Mouse (Mus musculus): ENCODE results near the gene Adamts2. TPM values are rescaled to one million over a fixed set of nuclear protein-coding genes. Genes with fewer than 3 reads are reported as not detected.

Gene Adamts2
- polyA plus RNA-seq, 1 experiment from 2014 or later: 10.2 TPM

- no peak for DNase-seq (ENCODE audit: low spot score)
- Histone ChIP-seq H3K9me3 (ENCODE audit: control insufficient read depth, low read length) (no peaks in the 10 kb centered on the region), H3K4me1 (replicated peaks; ENCODE audit: control insufficient read depth, insufficient read depth, low read length) (no peaks in the 10 kb centered on the region; the same call in 1 of the 2 replicates), H3K4me3 (ENCODE audit: low read depth, low read length) (no peak overlapping the region), H3K36me3 (ENCODE audit: control insufficient read depth, insufficient read depth, low read length) (no peaks in the 10 kb centered on the region), H3K4me2 (ENCODE audit: low read length) (no peak overlapping the region), H3K27ac (ENCODE audit: low read depth) (no peak overlapping the region), H3K27me3 (replicated peaks; ENCODE audit: control insufficient read depth, insufficient read depth, low read length) (no peaks in the 10 kb centered on the region), H3K9ac (ENCODE audit: low read length) (no peak overlapping the region)
- WGBS: 92% methylated on average over 1 of the region's 1 CpGs
- ATAC-seq (replicated peaks; ENCODE audit: low FRiP score, low TSS enrichment, low read depth): no peak
Observed at GRCm38 (mm10) chr11:50670881-50671280, 69.0 kb downstream of the Adamts2 start.

GRCm38 (mm10) chr11:50671376-50671775 is 69.5 kb downstream of the Adamts2 start:
- Histone ChIP-seq H3K36me3 (ENCODE audit: control insufficient read depth, insufficient read depth, low read length) (no peaks in the 10 kb centered on the region), H3K4me2 (ENCODE audit: low read length) (no peak overlapping the region), H3K4me3 (ENCODE audit: low read depth, low read length) (no peak overlapping the region), H3K9me3 (ENCODE audit: control insufficient read depth, low read length) (no peaks in the 10 kb centered on the region), H3K27ac (ENCODE audit: low read depth) (no peak overlapping the region), H3K27me3 (replicated peaks; ENCODE audit: control insufficient read depth, insufficient read depth, low read length) (no peaks in the 10 kb centered on the region), H3K4me1 (replicated peaks; ENCODE audit: control insufficient read depth, insufficient read depth, low read length) (no peaks in the 10 kb centered on the region; the same call in 1 of the 2 replicates), H3K9ac (ENCODE audit: low read length) (no peak overlapping the region)
- 72% methylated on average over 2 of the region's 2 CpGs for WGBS
- DNase-seq (ENCODE audit: low spot score) (no peak), ATAC-seq (replicated peaks; ENCODE audit: low FRiP score, low TSS enrichment, low read depth) (no peak)

GRCm38 (mm10) chr11:50671820-50672310 is 70.0 kb downstream of the Adamts2 start:
- H3K27ac ChIP-seq (ENCODE audit: low read depth): no peak overlapping the region
- H3K27me3 ChIP-seq (replicated peaks; ENCODE audit: control insufficient read depth, insufficient read depth, low read length): no peaks in the 10 kb centered on the region
- no peak overlapping the region for H3K4me2 ChIP-seq (ENCODE audit: low read length)
- WGBS: 68% methylated on average over 7 of the region's 7 CpGs
- no peak overlapping the region for H3K4me3 ChIP-seq (ENCODE audit: low read depth, low read length)
- no peaks in the 10 kb centered on the region for H3K9me3 ChIP-seq (ENCODE audit: control insufficient read depth, low read length)
- no peak for DNase-seq (ENCODE audit: low spot score)
- ATAC-seq (replicated peaks; ENCODE audit: low FRiP score, low TSS enrichment, low read depth): no peak
- no peaks in the 10 kb centered on the region for H3K36me3 ChIP-seq (ENCODE audit: control insufficient read depth, insufficient read depth, low read length)
- no peaks in the 10 kb centered on the region; the same call in 1 of the 2 replicates for H3K4me1 ChIP-seq (replicated peaks; ENCODE audit: control insufficient read depth, insufficient read depth, low read length)
- no peak overlapping the region for H3K9ac ChIP-seq (ENCODE audit: low read length)

GRCm38 (mm10) chr11:50672866-50673265 is 71.0 kb downstream of the Adamts2 start:
- H3K36me3 ChIP-seq (ENCODE audit: control insufficient read depth, insufficient read depth, low read length): no peaks in the 10 kb centered on the region
- H3K27ac ChIP-seq (ENCODE audit: low read depth): no peak overlapping the region
- H3K9ac ChIP-seq (ENCODE audit: low read length): no peak overlapping the region
- ATAC-seq (replicated peaks; ENCODE audit: low FRiP score, low TSS enrichment, low read depth) (no peak), DNase-seq (ENCODE audit: low spot score) (no peak)
- H3K4me2 ChIP-seq (ENCODE audit: low read length): no peak overlapping the region
- no peak overlapping the region for H3K4me3 ChIP-seq (ENCODE audit: low read depth, low read length)
- no peaks in the 10 kb centered on the region for H3K27me3 ChIP-seq (replicated peaks; ENCODE audit: control insufficient read depth, insufficient read depth, low read length)
- 48% methylated on average over 7 of the region's 7 CpGs for WGBS
- H3K4me1 ChIP-seq (replicated peaks; ENCODE audit: control insufficient read depth, insufficient read depth, low read length): no peaks in the 10 kb centered on the region; the same call in 1 of the 2 replicates
- H3K9me3 ChIP-seq (ENCODE audit: control insufficient read depth, low read length): no peaks in the 10 kb centered on the region

GRCm38 (mm10) chr11:50673525-50674250 is 71.8 kb downstream of the Adamts2 start:
- H3K36me3 ChIP-seq (ENCODE audit: control insufficient read depth, insufficient read depth, low read length): no peaks in the 10 kb centered on the region
- H3K9me3 ChIP-seq (ENCODE audit: control insufficient read depth, low read length): no peaks in the 10 kb centered on the region
- ATAC-seq (replicated peaks; ENCODE audit: low FRiP score, low TSS enrichment, low read depth) (no peak), DNase-seq (ENCODE audit: low spot score) (no peak)
- no peak overlapping the region for H3K4me2 ChIP-seq (ENCODE audit: low read length)
- no peak overlapping the region for H3K4me3 ChIP-seq (ENCODE audit: low read depth, low read length)
- WGBS: 72% methylated on average over 6 of the region's 7 CpGs
- no peak overlapping the region for H3K9ac ChIP-seq (ENCODE audit: low read length)
- no peaks in the 10 kb centered on the region; the same call in 1 of the 2 replicates for H3K4me1 ChIP-seq (replicated peaks; ENCODE audit: control insufficient read depth, insufficient read depth, low read length)
- H3K27me3 ChIP-seq (replicated peaks; ENCODE audit: control insufficient read depth, insufficient read depth, low read length): no peaks in the 10 kb centered on the region
- no peak overlapping the region for H3K27ac ChIP-seq (ENCODE audit: low read depth)

GRCm38 (mm10) chr11:50674390-50674789 is 72.5 kb downstream of the Adamts2 start:
- Histone ChIP-seq H3K27ac (ENCODE audit: low read depth) (no peak overlapping the region), H3K9ac (ENCODE audit: low read length) (no peak overlapping the region), H3K4me1 (replicated peaks; ENCODE audit: control insufficient read depth, insufficient read depth, low read length) (no peaks in the 10 kb centered on the region; the same call in 1 of the 2 replicates), H3K4me2 (ENCODE audit: low read length) (no peak overlapping the region), H3K4me3 (ENCODE audit: low read depth, low read length) (no peak overlapping the region), H3K27me3 (replicated peaks; ENCODE audit: control insufficient read depth, insufficient read depth, low read length) (no peaks in the 10 kb centered on the region), H3K9me3 (ENCODE audit: control insufficient read depth, low read length) (no peaks in the 10 kb centered on the region), H3K36me3 (ENCODE audit: control insufficient read depth, insufficient read depth, low read length) (no peaks in the 10 kb centered on the region)
- no peak for DNase-seq (ENCODE audit: low spot score)
- no peak for ATAC-seq (replicated peaks; ENCODE audit: low FRiP score, low TSS enrichment, low read depth)
- 83% methylated on average over 9 of the region's 9 CpGs for WGBS

- Histone ChIP-seq H3K4me2 (ENCODE audit: low read length) (no peak overlapping the region), H3K4me3 (ENCODE audit: low read depth, low read length) (no peak overlapping the region), H3K9ac (ENCODE audit: low read length) (no peak overlapping the region), H3K4me1 (replicated peaks; ENCODE audit: control insufficient read depth, insufficient read depth, low read length) (no peaks in the 10 kb centered on the region), H3K9me3 (ENCODE audit: control insufficient read depth, low read length) (no peaks in the 10 kb centered on the region), H3K27ac (ENCODE audit: low read depth) (no peak overlapping the region), H3K27me3 (replicated peaks; ENCODE audit: control insufficient read depth, insufficient read depth, low read length) (no peaks in the 10 kb centered on the region), H3K36me3 (ENCODE audit: control insufficient read depth, insufficient read depth, low read length) (no peaks in the 10 kb centered on the region)
- no peak for ATAC-seq (replicated peaks; ENCODE audit: low FRiP score, low TSS enrichment, low read depth)
- WGBS: 95% methylated on average over 10 of the region's 10 CpGs
- no peak for DNase-seq (ENCODE audit: low spot score)
Observed at GRCm38 (mm10) chr11:50678650-50679049, 76.8 kb downstream of the Adamts2 start.

GRCm38 (mm10) chr11:50681940-50682339 is 80.1 kb downstream of the Adamts2 start:
- 92% methylated on average over 7 of the region's 7 CpGs for WGBS
- H3K27me3 ChIP-seq (replicated peaks; ENCODE audit: control insufficient read depth, insufficient read depth, low read length): no peaks in the 10 kb centered on the region
- no peak overlapping the region for H3K27ac ChIP-seq (ENCODE audit: low read depth)
- no peaks in the 10 kb centered on the region for H3K36me3 ChIP-seq (ENCODE audit: control insufficient read depth, insufficient read depth, low read length)
- DNase-seq (ENCODE audit: low spot score) (no peak), ATAC-seq (replicated peaks; ENCODE audit: low FRiP score, low TSS enrichment, low read depth) (no peak)
- H3K4me1 ChIP-seq (replicated peaks; ENCODE audit: control insufficient read depth, insufficient read depth, low read length): no peaks in the 10 kb centered on the region
- no peak overlapping the region for H3K4me3 ChIP-seq (ENCODE audit: low read depth, low read length)
- H3K9me3 ChIP-seq (ENCODE audit: control insufficient read depth, low read length): no peaks in the 10 kb centered on the region
- H3K4me2 ChIP-seq (ENCODE audit: low read length): no peak overlapping the region
- H3K9ac ChIP-seq (ENCODE audit: low read length): no peak overlapping the region

- 82% methylated on average over 2 of the region's 2 CpGs for WGBS
- no peaks in the 10 kb centered on the region for H3K36me3 ChIP-seq (ENCODE audit: control insufficient read depth, insufficient read depth, low read length)
- DNase-seq (ENCODE audit: low spot score) (no peak), ATAC-seq (replicated peaks; ENCODE audit: low FRiP score, low TSS enrichment, low read depth) (no peak)
- H3K4me3 ChIP-seq (ENCODE audit: low read depth, low read length): no peak overlapping the region
- no peaks in the 10 kb centered on the region for H3K9me3 ChIP-seq (ENCODE audit: control insufficient read depth, low read length)
- no peak overlapping the region for H3K4me2 ChIP-seq (ENCODE audit: low read length)
- no peak overlapping the region for H3K9ac ChIP-seq (ENCODE audit: low read length)
- no peak overlapping the region for H3K27ac ChIP-seq (ENCODE audit: low read depth)
- H3K27me3 ChIP-seq (replicated peaks; ENCODE audit: control insufficient read depth, insufficient read depth, low read length): no peaks in the 10 kb centered on the region
- no peaks in the 10 kb centered on the region for H3K4me1 ChIP-seq (replicated peaks; ENCODE audit: control insufficient read depth, insufficient read depth, low read length)
Observed at GRCm38 (mm10) chr11:50683821-50684220, 81.9 kb downstream of the Adamts2 start.
